Mouse (Mus musculus): ENCODE measurements around the gene Notch1. TPM values are rescaled to one million over a fixed set of nuclear protein-coding genes. Genes with fewer than 3 reads are reported as not detected.

Notch1 gene
- total RNA-seq, 2 experiments from 2014 or later: 23.8 to 23.9 TPM

- Histone ChIP-seq H3K4me3 (peak within 1 kb of the TSS; percentile 94), H3K27ac (peak within 1 kb of the TSS; percentile 94)
- peak; percentile 96 to 99 for DNase-seq (ENCODE audit: extremely low spot score in 1 of 2, low spot score in 2 of 2)
- TF ChIP-seq CTCF (IDR thresholded peaks at IDR 0.05): peak; percentile 96
- intact Hi-C loops (cut with DNase I): loop anchor here (5.0 kb wide), 1 partner anchor 154 kb away; no protein-coding TSS in a partner anchor
Observed at GRCm38 (mm10) chr2:26408515-26409356, 107.7 kb downstream of the Notch1 start, which contains the start of gene Inpp5e. Inpp5e (minus strand) TSS chr2:26409203.

Small RNAs within 50 kb of the gene (microRNA-seq; reads per million reads assigned to microRNA genes)
- gene Mir6996: 0.24 reads per million in 2 experiments

Other genes starting within 250 kb of the Notch1 start
- gene Ccdc187, start 222.1 kb downstream of the Notch1 start, total RNA-seq (2021): 1 to 10 TPM in 1 of 2 experiments, under 1 TPM in 1; 0.79 to 2.4 TPM
- 10 to 100 TPM; 51.5 to 55.9 TPM for gene Gpsm1, start 201.1 kb downstream of the Notch1 start, total RNA-seq (2021)
- 10 to 100 TPM; 26.7 to 28.9 TPM for gene Dnlz, start 164.6 kb downstream of the Notch1 start, total RNA-seq (2021)
- 1 to 10 TPM; 3.0 to 3.7 TPM for gene Card9, start 155.7 kb downstream of the Notch1 start, total RNA-seq (2021)
- gene Snapc4, start 136.0 kb downstream of the Notch1 start, total RNA-seq (2021): 10 to 100 TPM; 74.2 to 78.2 TPM
- 100 to 1,000 TPM; 152 to 164 TPM for gene Entr1, start 127.3 kb downstream of the Notch1 start, total RNA-seq (2021)
- 10 to 100 TPM; 93.6 to 94.4 TPM for gene Pmpca, start 127.3 kb downstream of the Notch1 start, total RNA-seq (2021)
- gene Inpp5e, start 107.5 kb downstream of the Notch1 start, total RNA-seq (2021): 10 to 100 TPM; 28.1 to 28.2 TPM
- 10 to 100 TPM; 50.6 to 50.9 TPM for gene Sec16a, start 71.4 kb downstream of the Notch1 start, total RNA-seq (2021)
- gene Egfl7, start 63.4 kb upstream of the Notch1 start, total RNA-seq (2021): 10 to 100 TPM; 62.4 to 67.4 TPM
- not detected for gene Gm20532, start 70.0 kb upstream of the Notch1 start, total RNA-seq (2021)
- 1 to 10 TPM; 1.3 to 1.8 TPM for gene Agpat2, start 87.8 kb upstream of the Notch1 start, total RNA-seq (2021)
- gene Fam69b, start 111.8 kb upstream of the Notch1 start, total RNA-seq (2021): 10 to 100 TPM; 72.4 to 78.9 TPM
- not detected for gene Lcn4, start 154.6 kb upstream of the Notch1 start, total RNA-seq (2021)